Mouse (Mus musculus) layer of hippocampus, adult 9-10 months (tissue): Measurements from ENCODE around the gene Tgtp2.
"Not testable (repeated sequence)": the region's sequence is repeated elsewhere in the genome, so short reads cannot be mapped to it uniquely, and the experiment has no call there.

ENCODE experiments used
- DNase-seq: peaks from one replicate; pipeline ENCODE4 v3.0.0; 2022; ENCODE audit warnings: low spot score

Tgtp2 gene

DNA sequence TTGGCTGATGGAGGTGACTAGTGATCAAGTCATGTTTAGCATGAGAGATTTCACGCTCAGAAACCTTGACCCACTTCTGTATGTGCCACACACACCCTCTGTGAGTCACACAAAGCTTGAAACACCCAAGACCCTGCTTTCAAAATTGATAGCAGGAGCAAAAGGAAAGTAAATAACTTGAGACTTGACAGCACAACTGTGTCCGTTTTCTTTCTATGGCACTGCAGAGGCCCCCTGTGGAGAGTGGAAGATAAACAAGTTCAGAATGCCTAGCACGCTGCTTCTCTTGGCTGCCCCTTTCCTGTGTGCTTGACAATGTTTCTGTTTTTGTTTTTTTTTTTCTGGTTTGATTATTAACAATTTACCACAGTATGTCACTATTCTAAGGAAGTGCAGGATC, 20.9 kb upstream of the Tgtp2 start:
- DNase-seq = no peak

- no peak for DNase-seq
Observed at GRCm38 (mm10) chr11:49084385-49084784, 20.4 kb upstream of the Tgtp2 start.

GRCm38 (mm10) chr11:49083808-49084207, 19.8 kb upstream of the Tgtp2 start:
- DNase-seq = no peak

DNA sequence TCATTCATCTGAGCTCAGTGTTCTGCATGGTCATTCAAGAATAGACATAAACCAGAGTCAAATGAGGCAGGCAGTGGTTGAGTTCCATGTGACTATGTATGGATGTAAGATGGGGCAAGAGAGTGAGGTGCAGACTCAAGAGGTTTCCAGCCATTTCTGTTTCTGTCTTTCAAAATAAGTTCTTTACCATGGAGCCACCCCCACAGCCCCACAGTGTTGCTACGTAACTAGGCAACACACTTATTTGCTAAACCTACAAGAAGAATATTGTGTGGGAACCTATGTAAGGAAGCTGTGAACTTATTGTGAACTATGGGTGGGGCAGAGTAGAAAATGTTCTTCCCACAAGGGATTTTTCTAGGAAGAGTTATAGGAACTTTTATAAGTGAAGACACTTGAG, 19.1 kb upstream of the Tgtp2 start:
- no peak for DNase-seq

- no peak for DNase-seq
Observed at GRCm38 (mm10) chr11:49081886-49082285, 17.9 kb upstream of the Tgtp2 start.

DNA sequence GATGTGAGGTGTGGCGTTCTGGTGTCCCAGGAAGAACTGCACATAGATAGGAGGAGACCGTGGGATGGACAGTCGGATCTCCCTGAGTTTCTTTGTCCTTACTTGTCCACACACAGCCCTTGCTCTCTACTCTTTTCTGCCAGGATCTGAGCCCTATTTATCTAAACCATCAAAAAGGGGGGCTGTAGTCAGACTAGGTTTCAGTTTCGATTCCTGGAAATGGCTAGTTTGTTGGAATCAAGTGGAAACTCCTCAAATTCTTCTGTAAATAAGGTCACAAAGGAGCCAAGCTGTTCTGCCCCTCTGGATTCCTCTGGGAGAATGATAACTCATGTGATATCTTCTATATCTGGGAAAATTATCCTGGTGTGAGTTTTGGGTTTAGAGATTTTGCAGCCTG, 17.4 kb upstream of the Tgtp2 start:
- no peak for DNase-seq

- no peak for DNase-seq
Observed at GRCm38 (mm10) chr11:49080636-49081035, 16.6 kb upstream of the Tgtp2 start.

GRCm38 (mm10) chr11:49078719-49079118, 14.7 kb upstream of the Tgtp2 start:
- no peak for DNase-seq

GRCm38 (mm10) chr11:49077012-49077411, 13.0 kb upstream of the Tgtp2 start:
- no peak for DNase-seq

DNA sequence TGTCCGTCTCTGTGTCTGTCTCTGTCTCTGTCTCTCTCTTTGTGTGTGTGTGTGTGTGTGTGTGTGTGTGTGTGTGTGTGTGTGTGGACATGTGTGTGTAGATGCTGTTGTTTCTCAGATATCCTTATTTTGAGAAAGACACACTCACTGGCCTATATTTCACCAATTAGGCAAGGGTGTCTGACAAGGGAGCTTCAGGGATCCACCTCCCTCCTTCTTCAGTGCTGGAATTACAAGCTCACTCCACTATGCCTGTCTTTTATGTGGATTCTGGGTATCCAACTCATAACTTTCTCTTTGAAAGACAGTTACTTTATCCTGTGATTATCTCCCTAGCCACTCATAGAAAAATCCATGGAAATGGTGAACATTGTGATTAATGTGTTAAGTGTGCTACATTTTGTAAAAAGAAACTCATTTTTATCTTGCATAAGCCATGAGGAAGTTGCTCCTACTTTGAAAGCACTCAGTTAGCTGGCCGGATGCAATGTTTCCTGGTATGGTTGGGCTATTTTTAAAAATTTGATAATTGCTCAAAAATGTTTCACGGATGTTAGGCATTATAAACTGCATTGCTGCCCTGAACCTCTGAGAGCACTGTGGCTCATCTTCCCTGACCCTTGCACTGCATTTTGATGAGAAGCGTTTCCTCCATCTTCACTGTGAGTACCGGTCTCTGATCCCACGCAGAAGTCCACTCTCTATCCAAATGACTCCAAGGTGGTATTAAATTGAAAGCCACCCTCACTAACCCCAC, 12.2 kb upstream of the Tgtp2 start, which contains the start of gene Ifi47:
Gene Ifi47, plus strand, starts transcription at position 587 of the 757 bp plus-strand sequence.
- DNase-seq = not testable (repeated sequence)

GRCm38 (mm10) chr11:49068358-49068757, 4.4 kb upstream of the Tgtp2 start:
- no peak for DNase-seq

DNA sequence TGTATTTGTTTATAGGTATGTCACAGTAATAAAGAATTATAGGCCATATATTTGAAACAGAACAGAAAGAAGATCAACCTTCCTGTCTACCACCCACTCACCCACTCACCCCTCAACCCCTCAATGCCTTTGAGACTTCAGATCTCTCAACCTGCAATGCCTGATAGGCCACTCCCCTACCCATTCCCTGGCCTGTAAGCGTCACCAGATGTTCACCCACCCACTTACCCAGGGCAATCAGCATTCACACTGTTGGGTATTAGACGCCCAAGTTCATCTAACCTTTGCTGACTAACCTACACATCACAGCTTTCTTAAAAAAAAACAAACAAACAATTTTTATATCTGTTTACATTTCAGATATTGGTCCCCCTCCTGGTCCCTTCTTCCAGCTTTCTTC, 2.1 kb downstream of the Tgtp2 start:
- DNase-seq = not testable (repeated sequence)

GRCm38 (mm10) chr11:49060061-49060460, 3.9 kb downstream of the Tgtp2 start:
- not testable (repeated sequence) for DNase-seq

- DNase-seq = not testable (repeated sequence)
Observed at GRCm38 (mm10) chr11:49051894-49052293, 12.1 kb downstream of the Tgtp2 start.

DNA sequence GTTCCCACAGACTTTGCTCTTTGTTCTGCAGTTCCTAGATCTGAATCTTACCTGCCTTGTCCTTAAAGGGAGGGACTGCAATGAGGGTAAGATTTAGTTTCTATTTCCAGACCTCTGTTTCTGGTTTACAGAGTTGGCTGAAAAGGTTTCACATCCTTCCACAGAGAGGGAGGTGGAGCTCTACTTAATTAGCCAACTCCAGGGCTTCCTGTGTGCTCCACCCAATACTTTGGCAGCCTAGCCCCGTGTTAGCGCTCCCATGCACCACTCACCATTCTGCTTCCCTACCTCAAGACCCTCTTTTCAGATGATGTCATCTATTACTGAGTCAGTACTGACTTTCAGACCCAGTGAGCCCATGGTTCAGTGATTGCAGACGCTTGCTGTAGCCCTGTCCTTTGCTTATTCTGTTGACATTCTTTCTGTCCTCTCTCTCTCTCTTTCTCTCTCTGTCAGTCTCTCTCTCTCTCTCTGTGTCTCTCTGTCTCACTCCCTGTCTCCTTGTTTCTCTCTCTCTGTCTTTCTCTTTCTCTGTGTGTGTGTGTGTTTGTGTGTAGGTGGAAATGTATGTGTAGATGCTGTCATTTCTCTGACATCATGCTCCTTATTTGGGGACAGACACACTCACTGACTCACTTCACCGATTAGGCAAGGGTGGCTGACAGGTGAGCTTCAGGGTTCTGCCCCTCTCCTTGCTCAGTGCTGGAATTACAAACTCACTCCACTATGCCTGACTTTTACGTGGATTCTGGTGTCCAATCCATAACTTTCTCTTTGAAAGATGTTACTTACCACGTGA, 12.7 kb downstream of the Tgtp2 start, which contains the start of gene 9930111J21Rik2:
Gene 9930111J21Rik2, minus strand, starts transcription at position 150 of the 799 bp plus-strand sequence.
- not testable (repeated sequence) for DNase-seq

- not testable (repeated sequence) for DNase-seq
Observed at GRCm38 (mm10) chr11:49050064-49050463, 13.9 kb downstream of the Tgtp2 start.

- DNase-seq = not testable (repeated sequence)
Observed at GRCm38 (mm10) chr11:49012074-49012473, 51.9 kb downstream of the Tgtp2 start.
